Mouse (Mus musculus) lung, postnatal 0 days (tissue): ENCODE measurements around the gene Raly.

Source experiments
- CTCF ChIP-seq: IDR thresholded peaks from 2 replicates; pipeline ENCODE4 v1.5.1; 2016; ENCODE audit warnings: antibody characterized with exemption, mild to moderate bottlenecking
- EP300 ChIP-seq: IDR thresholded peaks from 2 replicates; pipeline ENCODE4 v1.6.1; 2016; ENCODE audit warnings: antibody characterized with exemption, mild to moderate bottlenecking, control low read depth

DNA sequence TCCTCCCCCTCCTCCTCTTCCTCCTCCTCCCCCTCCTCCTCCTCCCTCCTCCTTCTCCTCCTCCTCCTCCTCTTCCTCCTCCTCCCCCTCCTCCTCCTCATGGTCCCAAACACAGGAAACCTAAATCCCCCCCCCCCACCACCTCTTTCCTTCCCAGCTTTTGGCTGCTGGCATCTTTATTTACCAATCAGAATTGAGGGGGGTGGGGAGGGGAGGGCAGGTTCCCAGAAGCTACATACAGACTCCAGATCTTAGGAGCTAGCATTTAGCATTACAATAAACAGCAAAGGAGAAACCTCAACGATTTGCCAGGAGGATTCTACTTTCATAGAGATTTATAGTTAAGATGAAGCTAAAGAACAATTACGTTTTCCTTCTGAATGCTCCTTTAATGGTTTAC, 114.9 kb downstream of the Raly start:
- TF ChIP-seq CTCF (no peak), EP300 (no peak)
